Mouse (Mus musculus) erythroblast, embryonic 14.5 days (primary cell): Measurements from ENCODE around the gene Gm42417.

Experiments used
- GATA1 ChIP-seq: IDR thresholded peaks from 2 replicates; pipeline ENCODE4 v1.6.1; 2012; ENCODE audit warnings: low read length, inconsistent platforms, mixed read lengths
- TAL1 ChIP-seq: IDR thresholded peaks from 3 replicates; pipeline ENCODE4 v1.6.1; 2012; ENCODE audit warnings: low read length, inconsistent platforms, mixed read lengths

- TF ChIP-seq TAL1 = no peak
- no peak for TF ChIP-seq GATA1
Observed at GRCm38 (mm10) chr1:36523332-36524013, 15.8 kb downstream of the Gm42417 start.
